ENCODE assay signal across 14 mouse cellular contexts in the genomic region with DNA sequence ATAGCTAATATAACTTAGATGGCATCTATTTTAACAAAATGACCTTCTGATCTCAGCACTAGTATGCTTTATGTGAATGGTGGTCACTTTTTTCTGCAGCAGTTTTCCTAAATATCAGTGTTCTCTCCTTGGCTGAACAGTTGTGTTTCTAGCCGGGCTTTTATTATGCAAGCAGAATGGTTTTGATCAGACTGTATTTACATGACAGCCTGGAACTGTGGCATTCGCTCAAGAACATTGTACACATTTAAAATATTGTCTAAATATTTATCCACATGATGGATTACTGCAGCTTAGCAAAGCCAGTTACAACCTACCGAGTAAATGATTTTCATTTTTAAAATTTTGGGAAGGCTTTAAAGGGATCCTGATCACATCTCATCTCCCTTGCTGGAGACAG.
"Had no signal": no experiment of that assay in that cellular context is flagged by ENCODE, and none has a peak within 500 bp of the region (broad histone marks: within the 10 kb centered on the region; RNA-seq: fewer than 3 reads in every experiment).

No protein-coding gene starts in this region.

- H3K27me3 ChIP-seq: limb, embryonic 12.5 days; limb, embryonic 15.5 days had no signal

- H3K27ac ChIP-seq: limb, embryonic 12.5 days; limb, embryonic 15.5 days; liver, embryonic 14.5 days had no signal

- H3K4me3 ChIP-seq: limb, embryonic 12.5 days; limb, embryonic 15.5 days had no signal

- DNase-seq: kidney, adult 18-20 months; kidney, adult 9 months; kidney, postnatal 14 days; kidney, postnatal 4 days; left cerebral cortex, postnatal 4 days; liver, postnatal 0 days; lung, postnatal 36 days; midbrain, embryonic 14.5 days; thymus, postnatal 36 days had no signal

- H3K4me2 ChIP-seq: limb, embryonic 12.5 days; limb, embryonic 15.5 days; liver, embryonic 11.5 days; midbrain, embryonic 11.5 days had no signal

- H3K36me3 ChIP-seq: limb, embryonic 12.5 days; limb, embryonic 15.5 days had no signal

- H3K9ac ChIP-seq: limb, embryonic 12.5 days; limb, embryonic 15.5 days; liver, embryonic 14.5 days; liver, postnatal 0 days had no signal

- ATAC-seq: liver, postnatal 0 days had no signal

- H3K4me1 ChIP-seq: limb, embryonic 12.5 days; limb, embryonic 15.5 days had no signal

- H3K9me3 ChIP-seq: limb, embryonic 12.5 days; limb, embryonic 15.5 days had no signal
